Mouse (Mus musculus) testis, adult 2 months (tissue): ENCODE results near the gene Gm6169. TPM values are rescaled to one million over a fixed set of nuclear protein-coding genes. Genes with fewer than 3 reads are reported as not detected.

Source experiments
- H3K27ac ChIP-seq: fragments of 200-500 bp; 2 replicates; pipeline ENCODE4 v1.5.1; 2012; ENCODE audit warnings: low read depth, low read length; ENCODE audit not compliant: control insufficient read depth, insufficient read depth
- H3K27me3 ChIP-seq: fragments of 200-500 bp; 2 replicates; pipeline ENCODE4 v1.6.1; 2012; ENCODE audit warnings: mild to moderate bottlenecking, low read length, moderate library complexity; ENCODE audit not compliant: control insufficient read depth, insufficient read depth
- H3K36me3 ChIP-seq: fragments of 200-500 bp; 2 replicates; pipeline ENCODE4 v1.6.1; 2012; ENCODE audit warnings: mild to moderate bottlenecking, low read length; ENCODE audit not compliant: control insufficient read depth, insufficient read depth
- H3K4me1 ChIP-seq: fragments of 200-500 bp; 2 replicates; pipeline ENCODE4 v1.6.1; 2012; ENCODE audit warnings: low read length; ENCODE audit not compliant: control insufficient read depth, insufficient read depth
- H3K4me3 ChIP-seq: fragments of 200-500 bp; 2 replicates; pipeline ENCODE4 v1.5.1; 2012; ENCODE audit warnings: low read depth, mild to moderate bottlenecking, low read length, moderate library complexity, mixed read lengths; ENCODE audit not compliant: control insufficient read depth
- CTCF ChIP-seq: fragments of 200-500 bp; IDR thresholded peaks from 2 replicates; pipeline ENCODE4 v1.5.1; 2012; ENCODE audit warnings: low read depth, mild to moderate bottlenecking, inconsistent platforms, low read length, moderate library complexity; ENCODE audit not compliant: control insufficient read depth, insufficient read depth, insufficient replicate concordance
- POLR2A ChIP-seq: fragments of 200-500 bp; IDR thresholded peaks from 2 replicates; pipeline ENCODE4 v1.6.1; 2012; ENCODE audit warnings: low read depth, mild to moderate bottlenecking, inconsistent platforms, low read length, moderate library complexity; ENCODE audit not compliant: control insufficient read depth
- polyA plus RNA-seq: library from polyadenylated mRNA; depleted of rRNA; stranded (reverse); fragments of >200 nt; gene quantifications from 2 replicates; pipeline ENCODE4 v1.2.3, GENCODE M21; 2012; rRNA removed

The Gm6169 gene
- polyA plus RNA-seq, 1 experiment = not detected

GRCm38 (mm10) chr13:97060331-97060730, 38.7 kb downstream of the Gm6169 start:
- no peaks in the 10 kb centered on the region for H3K36me3 ChIP-seq
- H3K4me1 ChIP-seq = peaks cover 10% of the 10 kb centered on the region
- no peak overlapping the region for H3K27ac ChIP-seq
- TF ChIP-seq POLR2A (no peak), CTCF (no peak)
- no peak overlapping the region for H3K4me3 ChIP-seq
- H3K27me3 ChIP-seq = no peaks in the 10 kb centered on the region

- H3K27ac ChIP-seq = peak overlapping the region; percentile 7; the same call in 1 of the 2 replicates
Measured at GRCm38 (mm10) chr13:97059746-97060145, 39.3 kb downstream of the Gm6169 start.

DNA sequence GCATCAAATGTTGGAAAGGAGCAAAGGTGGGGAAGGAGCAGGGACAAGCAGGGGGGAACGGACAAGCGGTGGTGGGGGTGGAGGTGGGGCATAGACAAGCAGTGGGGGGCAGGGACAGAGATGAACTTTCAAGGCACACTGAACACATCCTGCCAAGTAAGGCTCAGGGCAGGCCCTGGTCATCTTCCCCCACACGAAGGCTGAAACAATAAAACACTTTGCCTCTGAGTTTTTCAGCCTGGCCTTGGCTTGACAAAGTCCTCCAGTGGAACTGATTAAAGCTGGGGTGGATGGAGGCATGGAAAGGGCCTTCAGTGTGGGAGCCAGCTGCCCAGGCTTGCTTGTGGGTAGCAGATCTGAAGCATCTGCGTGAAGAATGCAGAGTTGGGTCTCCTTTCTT, 41.2 kb downstream of the Gm6169 start:
- peaks cover 4% of the 10 kb centered on the region for H3K4me1 ChIP-seq
- TF ChIP-seq CTCF (no peak), POLR2A (peak; percentile 14; the same call in 1 of the 2 replicates)
- H3K27ac ChIP-seq = peak overlapping the region; percentile 66
- H3K4me3 ChIP-seq = no peak overlapping the region
- no peaks in the 10 kb centered on the region for H3K36me3 ChIP-seq
- H3K27me3 ChIP-seq = no peaks in the 10 kb centered on the region

More at GRCm38 (mm10) chr13:97059746-97060145, 39.3 kb downstream of the Gm6169 start:
- Histone ChIP-seq H3K4me3 (no peak overlapping the region), H3K4me1 (peaks cover 7% of the 10 kb centered on the region), H3K36me3 (no peaks in the 10 kb centered on the region), H3K27me3 (no peaks in the 10 kb centered on the region)
- TF ChIP-seq POLR2A (no peak), CTCF (no peak)

GRCm38 (mm10) chr13:97053844-97054243, 45.2 kb downstream of the Gm6169 start:
- Histone ChIP-seq H3K36me3 (no peaks in the 10 kb centered on the region), H3K4me1 (peaks cover 2% of the 10 kb centered on the region; the same call in 1 of the 2 replicates), H3K27ac (no peak overlapping the region), H3K27me3 (no peaks in the 10 kb centered on the region), H3K4me3 (peak overlapping the region; percentile 62)
- TF ChIP-seq CTCF (no peak), POLR2A (peak; percentile 24; the same call in 1 of the 2 replicates)

GRCm38 (mm10) chr13:97052667-97053066, 46.4 kb downstream of the Gm6169 start:
- no peak overlapping the region; the same call in 1 of the 2 replicates for H3K4me3 ChIP-seq
- no peaks in the 10 kb centered on the region for H3K27me3 ChIP-seq
- TF ChIP-seq POLR2A (no peak), CTCF (peak; percentile 61)
- peaks cover 2% of the 10 kb centered on the region; the same call in 1 of the 2 replicates for H3K4me1 ChIP-seq
- H3K36me3 ChIP-seq = no peaks in the 10 kb centered on the region
- H3K27ac ChIP-seq = no peak overlapping the region

DNA sequence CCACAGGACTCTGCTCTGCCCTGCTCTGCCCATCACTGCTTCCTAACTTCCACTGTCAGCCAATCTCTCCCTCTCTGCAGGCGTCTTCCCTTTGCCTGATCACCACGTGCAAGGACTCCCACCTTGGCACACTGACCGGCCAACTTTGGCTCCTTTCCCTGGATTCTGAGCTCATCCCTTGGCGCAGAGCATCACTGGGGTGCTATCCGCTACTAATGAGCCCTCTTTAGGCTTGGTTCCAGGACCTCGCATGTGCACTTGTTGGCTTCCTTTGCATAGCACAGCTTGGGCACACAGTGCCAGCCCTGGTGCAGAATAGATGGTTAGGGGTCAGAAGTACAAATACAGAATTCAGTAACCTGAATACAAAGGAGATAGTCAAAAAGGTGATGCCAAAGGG, 47.9 kb downstream of the Gm6169 start:
- Histone ChIP-seq H3K4me1 (peaks cover 2% of the 10 kb centered on the region; the same call in 1 of the 2 replicates), H3K4me3 (no peak overlapping the region), H3K36me3 (no peaks in the 10 kb centered on the region), H3K27ac (no peak overlapping the region), H3K27me3 (no peaks in the 10 kb centered on the region)
- TF ChIP-seq POLR2A (no peak), CTCF (no peak)

Other genes with a start within 250 kb of the Gm6169 start
- 0.90 and 1.4 TPM in 2 replicates for gene Gcnt4, start 174.5 kb downstream of the Gm6169 start, polyA plus RNA-seq
- gene 1700029F12Rik, start 64.9 kb downstream of the Gm6169 start, polyA plus RNA-seq = 2,075 and 2,753 TPM in 2 replicates
- gene Fam169a, start 32.0 kb downstream of the Gm6169 start, polyA plus RNA-seq = 4.1 and 4.4 TPM in 2 replicates
- gene Gfm2, start 38.7 kb upstream of the Gm6169 start, polyA plus RNA-seq = 13.4 and 14.2 TPM in 2 replicates
- gene Nsa2, start 38.7 kb upstream of the Gm6169 start, polyA plus RNA-seq = 26.9 and 28.4 TPM in 2 replicates
- 3.7 and 6.3 TPM in 2 replicates for gene Hexb, start 99.1 kb upstream of the Gm6169 start, polyA plus RNA-seq
- 6.0 and 8.5 TPM in 2 replicates for gene Enc1, start 141.9 kb upstream of the Gm6169 start, polyA plus RNA-seq